Mouse (Mus musculus) testis, postnatal 10 days (tissue): ENCODE measurements around the gene Lclat1.
"Not testable (repeated sequence)": the region's sequence is repeated elsewhere in the genome, so short reads cannot be mapped to it uniquely, and the experiment has no call there.

ENCODE experiments used
- DNase-seq: peaks from one replicate; pipeline ENCODE4 v3.0.0; 2021; ENCODE audit warnings: low spot score

The Lclat1 gene

GRCm38 (mm10) chr17:73238501-73238900 lies 130.7 kb downstream of the Lclat1 start:
- DNase-seq = no peak

GRCm38 (mm10) chr17:73241085-73241848 lies 133.5 kb downstream of the Lclat1 start:
- DNase-seq = no peak

GRCm38 (mm10) chr17:73243676-73244075 lies 135.9 kb downstream of the Lclat1 start:
- DNase-seq = no peak

- no peak for DNase-seq
Observed at GRCm38 (mm10) chr17:73244596-73244995, 136.8 kb downstream of the Lclat1 start.

GRCm38 (mm10) chr17:73245089-73245684 lies 137.4 kb downstream of the Lclat1 start:
- DNase-seq = no peak

- DNase-seq = no peak
Observed at GRCm38 (mm10) chr17:73246036-73246435, 138.3 kb downstream of the Lclat1 start.

- no peak for DNase-seq
Observed at GRCm38 (mm10) chr17:73246926-73247325, 139.1 kb downstream of the Lclat1 start.

- no peak for DNase-seq
Observed at GRCm38 (mm10) chr17:73247758-73248157, 140.0 kb downstream of the Lclat1 start.

GRCm38 (mm10) chr17:73250488-73251141 lies 142.8 kb downstream of the Lclat1 start:
- no peak for DNase-seq

- peak; percentile 63 for DNase-seq
Observed at GRCm38 (mm10) chr17:73251142-73251502, 143.3 kb downstream of the Lclat1 start.

- DNase-seq = no peak
Observed at GRCm38 (mm10) chr17:73251812-73252608, 144.2 kb downstream of the Lclat1 start.

GRCm38 (mm10) chr17:73253291-73253969 lies 145.6 kb downstream of the Lclat1 start:
- no peak for DNase-seq

- no peak for DNase-seq
Observed at GRCm38 (mm10) chr17:73255801-73256200, 148.0 kb downstream of the Lclat1 start.

- DNase-seq = no peak
Observed at GRCm38 (mm10) chr17:73258620-73259019, 150.8 kb downstream of the Lclat1 start.

- not testable (repeated sequence) for DNase-seq
Observed at GRCm38 (mm10) chr17:73259258-73259657, 151.5 kb downstream of the Lclat1 start.

- DNase-seq = no peak
Observed at GRCm38 (mm10) chr17:73262558-73262957, 154.8 kb downstream of the Lclat1 start.

GRCm38 (mm10) chr17:73263077-73263501 lies 155.3 kb downstream of the Lclat1 start:
- no peak for DNase-seq

GRCm38 (mm10) chr17:73270871-73271796 lies 163.3 kb downstream of the Lclat1 start:
- no peak for DNase-seq

GRCm38 (mm10) chr17:73271797-73272600 lies 164.2 kb downstream of the Lclat1 start:
- DNase-seq = no peak

GRCm38 (mm10) chr17:73273809-73274208 lies 166.0 kb downstream of the Lclat1 start:
- no peak for DNase-seq
